Mouse (Mus musculus) testis, adult 2 months (tissue): ENCODE data around the gene Nat9. TPM values are rescaled to one million over a fixed set of nuclear protein-coding genes. Genes with fewer than 3 reads are reported as not detected.
A peak's percentile ranks its signal among the peaks of the same experiment; 100 is the strongest.

ENCODE experiments used
- H3K27ac ChIP-seq: fragments of 200-500 bp; 2 replicates; pipeline ENCODE4 v1.5.1; 2012; ENCODE audit warnings: low read depth, low read length; ENCODE audit not compliant: control insufficient read depth, insufficient read depth
- H3K27me3 ChIP-seq: fragments of 200-500 bp; 2 replicates; pipeline ENCODE4 v1.6.1; 2012; ENCODE audit warnings: mild to moderate bottlenecking, low read length, moderate library complexity; ENCODE audit not compliant: control insufficient read depth, insufficient read depth
- H3K36me3 ChIP-seq: fragments of 200-500 bp; 2 replicates; pipeline ENCODE4 v1.6.1; 2012; ENCODE audit warnings: mild to moderate bottlenecking, low read length; ENCODE audit not compliant: control insufficient read depth, insufficient read depth
- H3K4me1 ChIP-seq: fragments of 200-500 bp; 2 replicates; pipeline ENCODE4 v1.6.1; 2012; ENCODE audit warnings: low read length; ENCODE audit not compliant: control insufficient read depth, insufficient read depth
- H3K4me3 ChIP-seq: fragments of 200-500 bp; 2 replicates; pipeline ENCODE4 v1.5.1; 2012; ENCODE audit warnings: low read depth, mild to moderate bottlenecking, low read length, moderate library complexity, mixed read lengths; ENCODE audit not compliant: control insufficient read depth
- CTCF ChIP-seq: fragments of 200-500 bp; IDR thresholded peaks from 2 replicates; pipeline ENCODE4 v1.5.1; 2012; ENCODE audit warnings: low read depth, mild to moderate bottlenecking, inconsistent platforms, low read length, moderate library complexity; ENCODE audit not compliant: control insufficient read depth, insufficient read depth, insufficient replicate concordance
- POLR2A ChIP-seq: fragments of 200-500 bp; IDR thresholded peaks from 2 replicates; pipeline ENCODE4 v1.6.1; 2012; ENCODE audit warnings: low read depth, mild to moderate bottlenecking, inconsistent platforms, low read length, moderate library complexity; ENCODE audit not compliant: control insufficient read depth
- polyA plus RNA-seq: library from polyadenylated mRNA; depleted of rRNA; stranded (reverse); fragments of >200 nt; gene quantifications from 2 replicates; pipeline ENCODE4 v1.2.3, GENCODE M21; 2012

The Nat9 gene
- polyA plus RNA-seq, 1 experiment = 106 TPM

DNA sequence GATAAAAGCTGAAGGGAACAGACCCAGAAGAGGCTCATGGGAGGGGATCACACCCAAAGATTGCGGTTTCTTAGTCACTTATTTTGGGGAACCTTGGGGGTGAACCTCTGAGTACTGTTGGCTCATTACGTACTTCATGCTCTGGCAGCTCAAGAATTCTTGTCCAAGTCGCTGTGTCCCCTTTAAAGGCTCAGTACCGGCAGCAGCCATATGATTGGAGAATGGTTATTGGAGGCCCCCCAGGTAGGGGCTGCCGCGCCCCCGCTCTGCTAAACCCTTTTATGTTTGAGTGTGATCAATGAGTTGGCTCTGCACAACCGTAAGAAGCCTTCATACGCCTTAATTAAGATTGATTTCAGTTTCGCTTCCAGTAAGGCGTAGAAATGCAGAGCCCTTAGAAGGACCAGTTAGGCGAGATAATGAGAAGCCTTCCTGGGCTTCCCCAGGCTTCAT, 11.3 kb upstream of the Nat9 start:
- H3K27me3 ChIP-seq = no peaks in the 10 kb centered on the region

DNA sequence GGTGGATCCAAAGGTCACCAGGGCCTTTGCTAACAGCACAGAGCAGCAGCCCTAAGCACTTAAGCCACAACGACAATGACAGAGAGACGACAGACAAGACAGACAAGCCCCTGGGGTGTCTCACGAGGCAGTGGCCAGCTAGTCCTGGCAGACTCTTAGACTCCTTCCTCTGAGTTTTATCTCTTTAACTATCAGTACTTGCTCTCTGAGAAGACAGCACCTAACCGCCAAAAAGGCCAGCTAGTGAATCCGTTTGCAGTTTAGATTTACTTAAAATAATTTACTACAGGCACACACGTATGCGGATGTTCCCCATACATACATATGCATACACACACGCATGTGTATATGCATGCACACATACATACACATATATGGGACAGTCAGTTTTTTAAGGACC, 9.9 kb upstream of the Nat9 start:
- H3K4me1 ChIP-seq = no peaks in the 10 kb centered on the region
- H3K27ac ChIP-seq = no peak overlapping the region
- no peaks in the 10 kb centered on the region for H3K27me3 ChIP-seq
- TF ChIP-seq POLR2A (no peak), CTCF (no peak)
- no peaks in the 10 kb centered on the region for H3K36me3 ChIP-seq
- H3K4me3 ChIP-seq = no peak overlapping the region

More for the DNA sequence above, 11.3 kb upstream of the Nat9 start:
- H3K4me1 ChIP-seq = no peaks in the 10 kb centered on the region
- no peak overlapping the region for H3K27ac ChIP-seq
- H3K4me3 ChIP-seq = no peak overlapping the region
- no peaks in the 10 kb centered on the region for H3K36me3 ChIP-seq
- no peak for TF ChIP-seq POLR2A
- no peak for TF ChIP-seq CTCF

DNA sequence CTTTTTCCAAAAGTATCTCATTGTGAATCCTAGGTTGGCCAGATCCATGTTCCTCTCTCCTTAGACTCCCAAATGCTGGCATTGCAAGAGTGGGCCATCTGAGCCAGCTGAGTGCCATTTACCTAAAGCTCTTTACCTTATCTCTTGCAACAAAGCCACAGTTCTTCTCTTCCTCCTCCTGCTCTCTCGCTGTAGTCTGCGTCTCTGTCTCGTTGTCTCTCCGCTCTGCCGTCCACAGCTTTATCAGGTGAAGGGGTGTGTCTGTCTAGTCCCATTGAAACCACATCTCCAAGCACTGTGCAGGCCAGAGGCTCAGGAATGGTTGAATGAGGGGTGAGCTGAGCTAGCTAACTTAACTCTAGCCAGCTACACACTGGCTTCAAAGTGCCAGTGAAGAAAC, 8.3 kb upstream of the Nat9 start:
- H3K27me3 ChIP-seq = no peaks in the 10 kb centered on the region
- H3K4me1 ChIP-seq = no peaks in the 10 kb centered on the region
- H3K4me3 ChIP-seq = no peak overlapping the region
- TF ChIP-seq CTCF (no peak), POLR2A (no peak)
- H3K36me3 ChIP-seq = no peaks in the 10 kb centered on the region
- no peak overlapping the region for H3K27ac ChIP-seq

DNA sequence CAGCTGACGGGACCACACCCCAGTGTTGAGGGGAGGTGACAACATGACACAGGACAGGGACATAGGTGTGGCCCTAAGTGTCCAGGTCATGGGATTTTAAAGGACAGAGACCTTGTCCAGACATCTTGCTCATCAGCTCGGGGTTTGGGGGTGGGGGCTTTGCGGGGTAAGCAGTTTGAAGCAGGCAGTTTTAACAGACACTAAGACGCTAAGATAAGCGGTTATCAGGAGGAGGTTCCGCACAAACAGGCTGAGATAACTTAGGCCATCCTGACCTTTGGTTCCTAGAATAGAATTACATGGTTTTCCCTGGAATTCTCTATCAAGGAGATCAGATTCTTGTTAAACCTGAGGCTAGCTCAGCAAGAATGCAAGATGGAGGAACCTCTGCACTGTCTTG, 7.0 kb upstream of the Nat9 start:
- Histone ChIP-seq H3K4me1 (no peaks in the 10 kb centered on the region), H3K36me3 (no peaks in the 10 kb centered on the region)
- no peak for TF ChIP-seq CTCF
- TF ChIP-seq POLR2A = no peak

DNA sequence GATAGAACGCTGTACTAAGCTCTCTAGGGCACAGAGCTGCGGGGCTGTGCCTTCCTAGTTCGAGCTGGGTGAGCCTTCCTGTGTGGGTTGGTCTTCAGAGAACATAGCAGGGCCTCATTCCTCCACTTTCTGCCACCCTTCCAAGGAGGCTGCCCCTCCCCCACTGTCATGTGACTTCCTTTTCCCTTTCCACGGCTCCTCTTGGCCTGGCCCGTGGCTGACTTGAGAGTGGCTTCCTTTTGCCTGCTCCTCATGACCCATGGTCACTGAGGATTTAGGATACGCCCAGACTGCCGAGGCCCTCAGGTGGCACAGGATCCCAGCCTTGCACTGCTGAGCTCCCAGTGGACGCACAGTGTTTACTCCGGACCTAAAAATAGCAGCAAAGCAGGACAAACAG, 4.5 kb upstream of the Nat9 start:
- Histone ChIP-seq H3K27me3 (no peaks in the 10 kb centered on the region), H3K4me3 (no peak overlapping the region), H3K4me1 (peaks cover 5% of the 10 kb centered on the region), H3K36me3 (no peaks in the 10 kb centered on the region), H3K27ac (no peak overlapping the region)
- TF ChIP-seq CTCF = no peak
- no peak for TF ChIP-seq POLR2A

More for the DNA sequence above, 7.0 kb upstream of the Nat9 start:
- Histone ChIP-seq H3K27ac (no peak overlapping the region), H3K27me3 (no peaks in the 10 kb centered on the region), H3K4me3 (no peak overlapping the region)

DNA sequence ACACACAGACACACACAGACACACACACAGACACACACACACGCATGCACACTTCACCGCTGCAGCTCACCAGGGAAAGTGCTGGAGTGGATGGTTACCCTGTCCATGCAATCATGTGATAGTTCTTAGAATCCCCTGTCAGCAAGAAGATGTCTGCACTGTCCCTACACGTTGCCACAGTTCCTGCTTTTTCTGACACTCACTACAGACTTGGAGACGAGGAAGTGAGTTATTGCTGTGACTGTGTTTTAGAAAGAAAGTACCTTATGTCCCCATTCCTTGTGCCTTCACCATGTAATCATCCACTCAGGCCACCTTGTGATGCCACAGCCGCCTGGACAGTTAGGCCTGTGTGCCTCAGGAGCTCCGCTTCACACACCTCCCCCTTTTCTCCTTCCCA, 1.6 kb upstream of the Nat9 start:
- Histone ChIP-seq H3K4me1 (peaks cover 7% of the 10 kb centered on the region), H3K4me3 (peak overlapping the region; percentile 5; the same call in 1 of the 2 replicates), H3K27me3 (no peaks in the 10 kb centered on the region), H3K36me3 (no peaks in the 10 kb centered on the region), H3K27ac (no peak overlapping the region)
- TF ChIP-seq POLR2A = no peak
- no peak for TF ChIP-seq CTCF

DNA sequence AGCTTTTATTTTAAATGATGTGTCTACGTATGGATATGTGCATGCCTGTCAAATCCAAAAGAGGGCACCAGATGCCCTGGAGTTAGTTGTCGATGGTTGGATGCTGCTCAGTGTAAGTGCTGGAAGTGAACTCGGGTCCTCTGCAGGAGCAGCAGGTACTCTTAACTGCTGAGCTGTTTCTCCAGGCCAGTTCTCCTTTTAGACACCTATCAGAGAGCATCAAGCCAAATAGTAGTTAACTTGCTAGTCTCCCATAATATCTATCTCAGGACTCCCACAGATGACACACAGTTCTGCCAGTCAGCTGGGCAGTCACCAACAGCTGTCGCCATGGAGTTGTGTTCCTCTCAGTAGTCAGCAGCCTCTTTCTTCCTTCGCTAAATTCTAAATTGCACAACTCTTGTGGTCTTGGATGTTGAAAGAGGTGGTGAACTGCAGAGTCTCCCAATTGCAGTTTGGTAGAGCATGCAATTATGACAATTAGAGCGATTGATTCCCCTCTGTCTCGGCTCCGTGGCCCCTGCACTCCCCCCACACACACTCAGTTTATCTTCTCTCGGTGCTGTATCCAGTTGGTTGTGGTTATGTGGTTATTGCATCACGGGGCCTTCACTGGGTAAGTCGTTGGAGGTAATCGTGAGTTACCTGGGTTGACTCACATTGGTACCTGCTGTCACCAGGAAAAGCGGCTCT, 1.0 kb upstream of the Nat9 start:
- H3K27ac ChIP-seq = no peak overlapping the region
- H3K4me3 ChIP-seq = peak overlapping the region; percentile 17; the same call in 1 of the 2 replicates
- peaks cover 7% of the 10 kb centered on the region for H3K4me1 ChIP-seq
- no peaks in the 10 kb centered on the region for H3K27me3 ChIP-seq
- no peak for TF ChIP-seq POLR2A
- TF ChIP-seq CTCF = no peak
- no peaks in the 10 kb centered on the region; the same call in 1 of the 2 replicates for H3K36me3 ChIP-seq
